Mouse (Mus musculus) left cerebral cortex, adult 2 months (tissue): ENCODE results near the gene Cib3. TPM values are rescaled to one million over a fixed set of nuclear protein-coding genes. Genes with fewer than 3 reads are reported as not detected.

Experiments
- DNase-seq, 2 experiments: peaks; one replicate each; pipeline ENCODE4 v3.0.0; 2021 to 2022; ENCODE audit warnings: low spot score in 2 of 2, mixed read lengths in 1 of 2; ENCODE audit errors: extremely low spot score in 1 of 2
- H3K27ac ChIP-seq: fragments of 200-600 bp; 2 replicates; pipeline ENCODE4 v1.8.1; 2022
- H3K4me3 ChIP-seq: fragments of 200-600 bp; 2 replicates; pipeline ENCODE4 v1.8.1; 2022
- CTCF ChIP-seq: fragments of 200-600 bp; IDR thresholded peaks from 2 replicates; pipeline ENCODE4 v1.8.1; 2022; ENCODE audit warnings: antibody characterized with exemption, mild to moderate bottlenecking, moderate library complexity
- intact Hi-C: fragments of 180-260 bp; cut with DNase I; formaldehyde crosslinking; loops from one replicate; pipeline ENCODE4 v1.15.1; 2025
- total RNA-seq, 2 experiments: library from RNA; stranded (reverse); gene quantifications; 2 replicates each; pipeline ENCODE4 v1.2.3; 2021

Cib3 gene
- total RNA-seq, 2 experiments from 2014 or later: 0.33 TPM; not detected in 1

DNA sequence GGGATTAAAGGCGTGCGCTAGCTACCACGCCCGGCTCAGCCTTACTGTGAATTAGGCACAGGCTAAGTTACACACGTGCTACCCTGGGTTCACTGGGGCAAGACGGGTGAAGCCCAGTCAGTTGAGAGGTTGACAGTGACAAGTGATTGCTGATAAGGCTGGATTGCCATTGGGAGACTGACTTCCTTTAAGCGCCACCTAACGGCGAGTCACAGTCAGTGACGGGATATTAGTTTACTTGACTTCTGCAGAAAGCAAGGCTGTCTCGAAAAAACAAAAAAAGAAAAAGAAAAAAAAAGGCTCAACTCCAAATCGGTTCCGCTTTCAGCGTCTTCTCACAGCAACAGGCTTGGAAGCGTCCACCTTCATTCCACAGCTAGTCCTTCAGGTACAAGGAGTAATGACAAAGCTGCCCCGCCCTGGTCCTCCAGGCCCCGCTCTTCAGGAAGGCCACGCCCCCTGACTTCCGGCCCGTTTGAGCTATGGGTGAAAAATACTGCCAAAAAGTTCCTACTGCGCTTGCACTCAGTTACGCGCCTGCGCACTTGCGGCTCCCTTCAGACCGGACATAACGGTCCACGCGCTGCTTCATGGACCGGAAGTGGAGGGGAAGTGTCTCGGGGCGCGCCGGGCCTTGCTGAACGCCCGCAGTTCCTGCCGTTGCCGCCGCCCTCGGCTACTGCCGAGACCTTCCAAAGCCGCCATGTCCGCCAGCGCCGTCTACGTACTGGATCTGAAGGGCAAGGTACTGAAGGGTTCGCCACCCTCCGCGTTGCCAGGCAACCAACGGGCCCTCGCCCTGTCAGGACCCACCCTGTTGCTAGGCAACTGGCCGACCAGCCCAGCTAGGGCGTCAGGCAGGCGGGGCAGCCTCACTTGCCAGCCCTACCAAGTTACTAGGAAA, 27.1 kb upstream of the Cib3 start, which contains the start of gene Ap1m1:
Gene Ap1m1, plus strand, starts transcription at position 520 of the 904 bp plus-strand sequence.
- H3K4me3 ChIP-seq: peak within 1 kb of the TSS; percentile 65
- intact Hi-C loops: loop anchor here (5.0 kb wide), 1 partner anchor 62 kb away; no protein-coding TSS in a partner anchor
- H3K27ac ChIP-seq: peak within 1 kb of the TSS; percentile 94
- DNase-seq: peak; percentile 94 to 96
- peak; percentile 81 for TF ChIP-seq CTCF

DNA sequence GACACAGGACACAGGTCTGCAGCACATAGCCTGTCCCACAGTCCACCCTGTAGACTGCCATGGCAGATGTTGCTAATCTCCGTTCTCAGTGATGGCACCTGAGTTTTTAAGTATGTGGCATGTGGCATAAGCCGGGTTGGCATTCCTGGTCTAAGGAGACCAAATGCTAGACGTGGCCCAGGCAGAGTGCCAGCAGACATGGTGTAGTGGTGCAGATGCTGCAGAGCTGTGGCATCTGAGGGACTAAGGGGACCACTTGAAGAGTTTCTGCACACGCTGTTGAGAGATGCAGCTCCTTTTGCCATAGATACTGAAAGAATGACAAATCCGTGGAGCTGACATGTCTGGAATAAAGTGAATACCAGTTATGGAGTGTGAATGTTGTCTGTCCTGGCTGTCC, 10.0 kb upstream of the Cib3 start:
- Histone ChIP-seq H3K4me3 (no peak overlapping the region), H3K27ac (no peak overlapping the region)
- intact Hi-C loops: no loop called here
- no peak for DNase-seq
- TF ChIP-seq CTCF: no peak

DNA sequence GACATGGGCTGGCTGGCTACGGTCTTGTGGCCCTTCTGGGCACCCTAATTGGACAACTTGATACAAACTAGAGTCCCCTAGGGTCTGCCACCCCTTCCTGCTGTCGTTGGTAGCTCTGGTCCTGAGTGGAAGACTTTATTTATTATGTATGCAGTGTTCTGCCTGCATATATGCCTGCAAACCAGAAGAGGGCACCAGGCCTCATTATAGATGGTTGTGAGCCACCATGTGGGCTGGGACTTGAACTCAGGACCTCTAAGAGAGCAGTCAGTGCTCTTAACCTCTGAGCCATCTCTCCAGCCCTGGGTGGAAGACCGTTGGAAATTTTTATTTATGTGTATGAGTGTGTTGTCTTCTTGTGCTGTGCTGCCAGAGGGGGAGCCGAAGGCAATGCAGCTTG, 8.1 kb upstream of the Cib3 start:
- TF ChIP-seq CTCF: peak; percentile 11
- intact Hi-C loops: no loop called here
- no peak overlapping the region for H3K27ac ChIP-seq
- no peak overlapping the region; the same call in 1 of the 2 replicates for H3K4me3 ChIP-seq
- DNase-seq: no peak

DNA sequence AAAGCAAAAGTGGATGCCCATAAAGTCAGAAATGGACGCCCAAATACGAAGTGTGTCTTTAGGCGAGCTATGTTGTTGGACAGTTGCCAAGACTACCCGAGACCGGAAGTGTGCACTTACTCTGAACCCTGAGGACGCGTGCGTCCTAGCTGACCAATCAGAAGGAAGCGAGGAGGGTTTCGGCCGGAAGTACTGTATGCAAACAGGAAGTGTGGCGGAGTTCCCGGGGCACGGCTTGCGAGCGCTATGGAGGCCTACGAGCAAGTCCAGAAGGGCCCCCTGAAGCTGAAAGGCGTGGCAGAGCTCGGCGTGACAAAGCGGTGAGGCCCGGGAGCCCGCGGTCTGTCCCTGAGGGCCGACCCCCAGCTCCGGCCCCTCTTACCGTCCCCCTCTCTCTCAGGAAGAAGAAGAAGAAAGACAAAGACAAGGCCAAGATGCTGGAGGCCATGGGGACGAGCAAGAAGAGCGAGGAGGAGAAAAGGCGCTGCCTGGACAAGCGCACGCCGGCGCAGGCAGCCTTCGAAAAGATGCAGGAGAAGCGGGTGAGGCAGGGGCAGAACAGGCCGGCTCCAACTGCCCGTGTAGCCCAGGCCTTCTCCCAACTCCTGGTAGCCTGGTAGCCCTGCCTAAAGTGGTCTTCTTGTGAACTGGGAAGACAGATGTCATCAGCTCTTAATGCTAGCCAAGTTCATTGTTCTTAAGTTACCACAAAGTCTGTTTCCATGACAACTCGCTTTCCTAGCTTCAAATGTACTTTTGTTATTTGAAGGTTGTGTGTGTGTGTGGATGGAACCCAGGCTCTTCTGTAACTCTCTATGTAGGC, 7.1 kb upstream of the Cib3 start, which contains the start of gene Fam32a:
Gene Fam32a, plus strand, starts transcription at position 190 of the 823 bp plus-strand sequence.
- H3K4me3 ChIP-seq: peak within 1 kb of the TSS; percentile 67
- intact Hi-C loops: no loop called here
- TF ChIP-seq CTCF: no peak
- DNase-seq: peak; percentile 81 to 84
- peak within 1 kb of the TSS; percentile 87 for H3K27ac ChIP-seq

DNA sequence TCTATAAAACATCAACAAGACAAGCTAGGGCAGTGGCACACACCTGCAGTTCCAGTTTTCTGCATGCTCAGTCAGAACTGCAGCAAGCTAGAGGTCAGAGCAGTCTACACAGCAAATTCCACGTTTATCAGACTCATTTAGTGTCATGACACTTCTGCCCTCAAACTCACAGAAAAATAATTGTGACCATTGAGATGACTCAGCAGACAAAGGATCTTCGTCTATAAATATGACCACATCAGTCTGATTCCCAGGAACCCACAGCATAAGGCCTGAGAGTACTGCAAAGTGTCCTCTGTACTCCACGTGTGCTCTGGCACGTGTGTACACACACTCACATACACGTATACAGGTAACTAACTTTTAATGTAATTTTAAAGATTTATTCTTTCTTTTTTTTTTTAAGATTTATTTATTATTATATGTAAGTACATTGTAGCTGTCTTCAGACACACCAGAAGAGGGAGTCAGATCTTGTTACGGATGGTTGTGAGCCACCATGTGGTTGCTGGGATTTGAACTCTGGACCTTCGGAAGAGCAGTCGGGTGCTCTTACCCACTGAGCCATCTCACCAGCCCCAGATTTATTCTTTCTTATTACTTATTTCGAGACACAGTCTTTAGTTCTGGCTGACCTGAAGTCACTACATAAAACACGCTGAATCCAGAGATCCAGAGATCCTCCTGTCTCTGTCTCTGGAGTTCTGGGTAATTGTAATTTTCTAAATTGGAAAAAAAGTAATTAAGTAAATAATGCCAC, 6.3 kb upstream of the Cib3 start:
- no peak for TF ChIP-seq CTCF
- intact Hi-C loops: no loop called here
- Histone ChIP-seq H3K27ac (peak overlapping the region; percentile 16; the same call in 1 of the 2 replicates), H3K4me3 (peak overlapping the region; percentile 67)
- DNase-seq: no peak

DNA sequence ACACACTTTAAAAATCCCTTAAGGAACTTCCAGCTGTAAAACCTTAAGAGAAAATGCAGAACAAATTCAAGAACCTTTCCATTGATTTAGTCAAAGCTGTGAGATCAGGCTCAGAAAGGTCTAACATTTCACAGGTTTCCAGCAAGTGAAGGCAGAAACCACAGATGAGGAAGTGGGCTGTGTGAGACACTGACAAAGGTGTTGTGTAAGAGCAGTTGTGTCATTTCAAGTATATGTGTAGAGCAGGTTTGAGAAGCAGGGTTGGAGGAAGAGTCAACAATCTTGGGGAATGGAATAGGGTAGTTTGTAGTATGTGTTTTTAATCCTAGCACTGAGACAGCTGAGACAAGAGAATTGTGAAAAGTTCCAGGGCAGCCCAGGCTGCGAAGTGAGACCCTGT, 3.2 kb upstream of the Cib3 start:
- TF ChIP-seq CTCF: no peak
- no peak for DNase-seq
- intact Hi-C loops: no loop called here
- no peak overlapping the region for H3K4me3 ChIP-seq
- H3K27ac ChIP-seq: no peak overlapping the region

DNA sequence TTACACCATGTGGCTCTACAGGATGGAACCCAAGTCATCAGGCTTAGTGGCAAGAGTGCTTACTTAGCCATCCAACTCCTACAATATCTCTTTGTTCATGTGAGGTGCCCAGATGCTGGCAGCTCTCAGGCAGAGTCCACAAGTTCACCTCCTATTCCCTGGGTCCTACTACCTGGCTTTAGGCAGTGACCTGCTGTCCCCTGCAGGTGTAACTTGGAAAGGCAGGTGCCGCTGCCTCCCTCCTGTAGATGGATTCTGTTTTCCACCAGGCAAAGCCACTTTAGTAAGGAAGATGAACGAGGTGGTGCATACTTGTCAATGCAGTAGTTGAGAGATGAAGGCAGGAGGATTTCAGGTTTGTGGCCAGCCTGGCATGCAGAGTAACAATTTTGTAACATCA, 2.4 kb upstream of the Cib3 start:
- no peak overlapping the region for H3K27ac ChIP-seq
- no peak for DNase-seq
- intact Hi-C loops: no loop called here
- no peak; the same call in 1 of the 2 replicates for TF ChIP-seq CTCF
- no peak overlapping the region for H3K4me3 ChIP-seq

DNA sequence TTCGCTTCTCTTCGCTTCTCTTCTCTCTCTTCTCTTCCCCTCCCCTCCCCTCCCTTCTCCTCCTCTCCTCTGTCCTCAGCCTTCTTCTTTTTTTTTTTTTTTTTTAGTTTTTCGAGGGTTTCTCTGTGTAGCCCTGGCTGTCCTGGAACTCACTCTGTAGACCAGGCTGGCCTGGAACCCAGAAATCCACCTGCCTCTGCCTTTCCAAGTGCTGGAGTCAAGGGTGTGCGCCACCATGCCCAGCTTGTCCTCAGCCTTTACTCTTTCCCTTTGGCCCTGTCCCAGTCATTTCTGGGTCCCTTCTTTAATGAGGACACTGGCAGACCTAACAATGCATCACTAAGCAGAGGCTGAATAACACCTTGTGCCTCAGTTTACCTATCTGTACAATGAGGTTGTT, 899 bp upstream of the Cib3 start, which contains the start of gene Gm11034:
Gene Gm11034, minus strand, starts transcription at position 101 of the 400 bp plus-strand sequence.
- intact Hi-C loops: no loop called here
- Histone ChIP-seq H3K4me3 (no peak within 1 kb of the TSS), H3K27ac (no peak within 1 kb of the TSS)
- DNase-seq: no peak
- TF ChIP-seq CTCF: no peak

DNA sequence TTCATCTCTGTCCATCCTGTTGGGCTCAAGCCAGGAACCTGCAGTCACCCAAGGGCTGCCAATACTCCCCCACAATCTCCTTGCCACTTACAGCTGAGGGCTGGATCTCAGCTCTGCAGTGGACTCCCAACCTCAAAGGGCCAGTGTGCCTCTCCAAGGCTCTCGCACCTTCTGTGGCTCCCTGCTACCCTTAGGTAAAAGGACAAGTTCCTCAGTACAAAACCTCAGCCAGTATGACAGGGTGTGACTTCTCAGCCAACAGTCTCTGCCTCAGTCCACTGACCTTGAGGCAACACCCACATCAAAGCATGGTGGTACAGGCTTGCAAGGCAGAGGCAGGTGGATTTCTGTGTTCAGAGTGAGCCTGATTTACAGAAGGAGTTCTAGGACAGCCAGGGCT, 791 bp downstream of the Cib3 start:
- intact Hi-C loops: no loop called here
- DNase-seq: no peak
- TF ChIP-seq CTCF: no peak
- Histone ChIP-seq H3K27ac (no peak overlapping the region), H3K4me3 (no peak overlapping the region)

DNA sequence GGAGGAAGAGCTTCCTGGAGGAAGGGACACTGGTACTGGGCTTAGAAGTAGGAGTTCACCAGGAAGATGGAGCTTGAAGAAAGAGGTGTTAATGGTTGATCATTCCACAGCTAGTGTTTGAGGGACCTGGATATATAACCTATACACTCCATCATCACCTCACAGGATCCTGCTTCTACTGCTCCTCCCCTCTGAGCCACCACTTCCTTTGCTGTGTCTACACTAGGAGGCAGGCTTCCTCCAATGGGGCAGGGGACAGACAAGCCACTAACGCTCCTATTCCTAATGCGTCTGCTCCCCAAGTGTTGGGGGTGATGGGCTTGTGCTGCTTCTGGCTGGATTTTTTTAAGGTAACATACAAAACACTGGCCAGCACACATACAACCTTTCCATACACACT, 1.9 kb downstream of the Cib3 start:
- no peak for DNase-seq
- Histone ChIP-seq H3K4me3 (no peak overlapping the region), H3K27ac (no peak overlapping the region)
- intact Hi-C loops: no loop called here
- no peak for TF ChIP-seq CTCF

DNA sequence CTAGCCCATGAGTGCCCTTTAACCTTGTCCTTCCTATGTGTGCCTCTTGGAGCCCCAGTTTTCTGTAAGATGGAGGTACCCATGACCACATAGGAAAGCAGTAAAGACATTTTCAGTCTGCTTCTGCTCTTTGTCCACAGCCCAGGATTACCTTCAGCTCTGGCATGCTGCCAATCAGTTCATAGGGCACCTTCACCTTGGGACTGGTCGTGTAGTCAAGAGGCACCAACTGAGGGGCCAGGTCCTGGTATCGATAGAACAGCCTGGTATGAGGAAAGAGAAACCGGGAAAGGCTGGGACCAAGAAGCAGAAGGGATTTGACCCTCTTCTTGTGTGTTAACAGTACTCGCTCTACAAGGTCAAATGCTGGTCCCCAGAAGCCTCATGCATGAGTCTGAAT, 2.4 kb downstream of the Cib3 start:
- DNase-seq: no peak
- Histone ChIP-seq H3K4me3 (no peak overlapping the region), H3K27ac (no peak overlapping the region)
- intact Hi-C loops: no loop called here
- TF ChIP-seq CTCF: no peak
